Mouse (Mus musculus): ENCODE measurements at regions not wholly inside any gene's neighbourhood (a gene's known extent, or its start where the extent isn't known, plus 50 kb on each side); places are given as distances from the start of the nearest gene placed in this dataset.
A peak's percentile ranks its signal among the peaks of the same experiment; 100 is the strongest.

DNA sequence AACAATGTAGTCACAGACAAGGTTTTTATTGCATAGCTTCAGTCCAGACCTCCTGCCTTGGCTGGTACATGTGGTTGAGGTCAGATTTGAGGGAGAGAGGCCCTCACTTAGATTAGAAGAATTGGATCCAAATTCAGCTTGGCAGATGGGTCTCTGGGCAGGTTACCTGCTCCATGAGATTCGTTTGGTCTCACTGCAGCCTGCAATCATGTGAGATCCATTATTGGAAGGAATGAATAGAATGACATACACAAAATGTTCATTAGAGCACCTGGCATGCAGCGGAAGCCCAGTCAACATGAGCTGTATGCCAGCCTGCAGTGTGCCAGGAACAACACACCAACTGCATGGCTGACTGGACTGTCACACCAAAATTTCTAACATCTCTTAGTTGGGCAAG, 750.3 kb downstream of the Nedd1 start:
- Histone ChIP-seq H3K9ac (ENCODE audit: low read length) (no peak overlapping the region), H3K4me2 (ENCODE audit: low read length) (no peak overlapping the region), H3K27ac (ENCODE audit: low read depth) (no peak overlapping the region), H3K9me3 (ENCODE audit: control insufficient read depth, low read length) (no peaks in the 10 kb centered on the region), H3K4me1 (replicated peaks; ENCODE audit: control insufficient read depth, insufficient read depth, low read length) (no peaks in the 10 kb centered on the region), H3K36me3 (ENCODE audit: control insufficient read depth, insufficient read depth, low read length) (no peaks in the 10 kb centered on the region), H3K4me3 (ENCODE audit: low read depth, low read length) (no peak overlapping the region), H3K27me3 (replicated peaks; ENCODE audit: control insufficient read depth, insufficient read depth, low read length) (no peaks in the 10 kb centered on the region)
- 79% methylated on average over 2 of the region's 2 CpGs for whole genome bisulfite sequencing
- DNase-seq (ENCODE audit: low spot score) (no peak), ATAC-seq (replicated peaks; ENCODE audit: low FRiP score, low TSS enrichment, low read depth) (no peak)

DNA sequence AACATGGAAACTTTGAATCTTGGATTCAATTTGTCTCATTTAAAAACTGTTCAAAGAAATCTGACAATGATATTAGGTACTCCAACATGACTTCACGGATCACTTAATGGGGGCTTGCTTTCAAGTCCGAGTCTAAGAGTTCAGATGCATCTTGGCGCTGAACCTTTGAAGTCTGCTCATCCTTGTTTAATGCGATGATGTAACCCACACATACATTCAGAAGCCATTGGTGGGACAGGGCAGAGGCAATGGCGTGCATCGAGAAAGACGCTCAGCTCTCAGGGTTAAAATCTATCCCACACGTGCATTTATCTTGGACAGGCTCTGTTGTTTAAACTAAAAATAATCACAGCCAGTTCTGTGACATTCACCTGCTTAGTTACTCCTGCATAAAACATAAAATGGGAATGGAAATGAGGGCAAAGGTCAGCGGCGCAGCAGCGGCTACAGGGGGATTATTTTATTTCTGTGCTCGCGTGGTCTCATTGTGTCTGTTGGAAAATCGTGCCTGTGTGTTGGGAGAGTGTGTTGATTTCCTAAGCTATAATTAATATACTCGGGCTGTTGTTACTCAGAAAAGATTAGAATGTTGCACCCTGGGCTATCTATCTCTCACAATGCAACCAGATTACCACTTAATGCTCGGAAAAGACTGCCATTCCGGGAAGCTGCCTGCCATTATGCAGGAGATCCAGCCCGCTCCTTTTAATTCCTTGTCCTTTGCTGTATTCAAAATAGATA, 754.5 kb downstream of the Nedd1 start:
- 82% methylated on average over 18 of the region's 18 CpGs for WGBS
- Histone ChIP-seq H3K4me2 (ENCODE audit: low read length) (no peak overlapping the region), H3K27me3 (replicated peaks; ENCODE audit: control insufficient read depth, insufficient read depth, low read length) (no peaks in the 10 kb centered on the region), H3K4me3 (ENCODE audit: low read depth, low read length) (no peak overlapping the region), H3K9me3 (ENCODE audit: control insufficient read depth, low read length) (no peaks in the 10 kb centered on the region), H3K9ac (ENCODE audit: low read length) (no peak overlapping the region), H3K36me3 (ENCODE audit: control insufficient read depth, insufficient read depth, low read length) (no peaks in the 10 kb centered on the region), H3K4me1 (replicated peaks; ENCODE audit: control insufficient read depth, insufficient read depth, low read length) (no peaks in the 10 kb centered on the region), H3K27ac (ENCODE audit: low read depth) (no peak overlapping the region)
- DNase-seq (ENCODE audit: low spot score) (no peak), ATAC-seq (replicated peaks; ENCODE audit: low FRiP score, low TSS enrichment, low read depth) (no peak)

DNA sequence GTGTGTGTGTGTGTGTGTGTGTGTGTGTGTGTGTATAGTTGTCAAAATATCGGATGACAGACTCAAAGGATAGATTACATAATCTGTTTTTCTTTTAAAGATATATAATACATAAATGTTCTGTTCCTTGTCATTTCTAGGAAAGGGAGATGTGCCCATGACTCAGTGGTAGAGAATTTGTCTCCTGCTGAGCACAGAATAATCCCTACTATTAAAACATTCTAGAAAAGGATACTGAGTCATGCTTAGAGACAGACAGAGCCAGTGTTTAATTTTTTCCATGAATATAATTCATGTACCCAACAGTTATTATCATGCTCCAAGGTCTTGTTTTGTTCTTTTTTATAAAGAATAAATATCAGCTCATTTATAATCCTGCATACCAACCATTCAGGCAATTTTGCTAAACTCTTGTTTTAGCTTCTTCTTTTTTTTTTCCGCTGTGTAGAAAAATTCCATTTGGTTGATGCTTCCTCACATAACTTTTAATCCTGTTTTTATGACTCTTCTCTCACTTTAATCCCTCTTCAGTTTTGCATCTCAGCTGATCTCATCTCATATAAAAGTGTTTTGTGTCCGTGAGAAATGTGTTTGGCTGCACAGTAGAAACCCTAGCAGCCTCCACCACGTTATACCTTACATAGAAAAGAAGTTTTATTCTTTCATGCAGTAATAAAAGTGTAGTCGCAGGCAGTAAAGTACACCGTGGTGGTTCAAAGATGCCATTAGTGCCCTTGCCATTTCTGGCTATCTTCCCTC, 762.3 kb downstream of the Nedd1 start:
- Histone ChIP-seq H3K27me3 (replicated peaks; ENCODE audit: control insufficient read depth, insufficient read depth, low read length) (no peaks in the 10 kb centered on the region), H3K27ac (ENCODE audit: low read depth) (no peak overlapping the region), H3K9me3 (ENCODE audit: control insufficient read depth, low read length) (no peaks in the 10 kb centered on the region), H3K36me3 (ENCODE audit: control insufficient read depth, insufficient read depth, low read length) (no peaks in the 10 kb centered on the region), H3K4me1 (replicated peaks; ENCODE audit: control insufficient read depth, insufficient read depth, low read length) (no peaks in the 10 kb centered on the region), H3K4me3 (ENCODE audit: low read depth, low read length) (no peak overlapping the region), H3K9ac (ENCODE audit: low read length) (no peak overlapping the region), H3K4me2 (ENCODE audit: low read length) (no peak overlapping the region)
- DNase-seq (ENCODE audit: low spot score), result no peak
- ATAC-seq (replicated peaks; ENCODE audit: low FRiP score, low TSS enrichment, low read depth), result no peak
- 76% methylated on average over 6 of the region's 6 CpGs for WGBS

DNA sequence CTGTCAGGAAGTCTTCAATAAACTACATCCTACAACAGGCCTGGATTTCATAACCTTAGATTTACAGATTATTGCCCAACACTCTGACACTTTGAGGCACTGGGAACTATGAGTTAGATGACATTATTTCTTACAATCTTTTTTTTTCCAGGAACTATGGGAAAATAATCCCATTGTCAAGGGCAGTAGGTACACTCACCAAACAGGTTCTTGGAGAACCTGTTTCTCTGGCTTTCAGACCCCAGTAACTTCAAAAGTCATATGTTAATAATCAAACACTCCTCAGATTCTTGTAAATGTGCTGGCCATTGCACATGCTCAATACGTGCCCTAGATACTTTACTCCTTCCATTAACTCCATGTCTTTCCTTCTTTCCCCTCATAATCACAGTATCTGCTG, 769.1 kb downstream of the Nedd1 start:
- H3K4me2 ChIP-seq (ENCODE audit: low read length), result no peak overlapping the region
- no peak overlapping the region for H3K27ac ChIP-seq (ENCODE audit: low read depth)
- no peak overlapping the region for H3K9ac ChIP-seq (ENCODE audit: low read length)
- ATAC-seq (replicated peaks; ENCODE audit: low FRiP score, low TSS enrichment, low read depth) (peak; percentile 68), DNase-seq (ENCODE audit: low spot score) (no peak)
- H3K4me3 ChIP-seq (ENCODE audit: low read depth, low read length), result no peak overlapping the region
- no peaks in the 10 kb centered on the region for H3K4me1 ChIP-seq (replicated peaks; ENCODE audit: control insufficient read depth, insufficient read depth, low read length)
- no peaks in the 10 kb centered on the region for H3K9me3 ChIP-seq (ENCODE audit: control insufficient read depth, low read length)
- no peaks in the 10 kb centered on the region for H3K27me3 ChIP-seq (replicated peaks; ENCODE audit: control insufficient read depth, insufficient read depth, low read length)
- no peaks in the 10 kb centered on the region for H3K36me3 ChIP-seq (ENCODE audit: control insufficient read depth, insufficient read depth, low read length)
- whole genome bisulfite sequencing, result 69% methylated on average over 1 of the region's 1 CpGs

DNA sequence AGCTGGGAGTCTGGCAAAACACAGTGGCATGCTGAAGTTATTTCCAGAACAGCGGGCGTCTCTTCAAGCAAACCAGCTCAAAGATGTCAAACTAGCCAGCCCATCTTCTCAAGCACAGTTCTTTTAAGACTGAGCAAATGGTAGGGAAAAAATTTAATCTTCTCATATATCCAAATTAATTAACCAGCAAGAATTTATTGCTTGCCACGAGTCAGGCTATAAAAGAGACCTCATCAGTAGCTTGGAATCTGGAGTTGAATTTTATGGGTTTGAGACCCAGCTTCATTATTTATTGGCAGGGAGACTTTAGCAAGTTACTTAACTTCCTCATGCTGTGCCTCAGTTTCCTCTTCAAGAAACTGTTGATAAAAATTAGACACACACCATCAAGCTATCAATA, 742.5 kb upstream of the Tmpo start:
- 72% methylated on average over 3 of the region's 3 CpGs for WGBS
- Histone ChIP-seq H3K4me1 (replicated peaks; ENCODE audit: control insufficient read depth, insufficient read depth, low read length) (no peaks in the 10 kb centered on the region), H3K27me3 (replicated peaks; ENCODE audit: control insufficient read depth, insufficient read depth, low read length) (no peaks in the 10 kb centered on the region), H3K4me2 (ENCODE audit: low read length) (no peak overlapping the region), H3K36me3 (ENCODE audit: control insufficient read depth, insufficient read depth, low read length) (no peaks in the 10 kb centered on the region), H3K9me3 (ENCODE audit: control insufficient read depth, low read length) (no peaks in the 10 kb centered on the region), H3K9ac (ENCODE audit: low read length) (no peak overlapping the region), H3K27ac (ENCODE audit: low read depth) (no peak overlapping the region), H3K4me3 (ENCODE audit: low read depth, low read length) (no peak overlapping the region)
- no peak for ATAC-seq (replicated peaks; ENCODE audit: low FRiP score, low TSS enrichment, low read depth)
- no peak for DNase-seq (ENCODE audit: low spot score)

DNA sequence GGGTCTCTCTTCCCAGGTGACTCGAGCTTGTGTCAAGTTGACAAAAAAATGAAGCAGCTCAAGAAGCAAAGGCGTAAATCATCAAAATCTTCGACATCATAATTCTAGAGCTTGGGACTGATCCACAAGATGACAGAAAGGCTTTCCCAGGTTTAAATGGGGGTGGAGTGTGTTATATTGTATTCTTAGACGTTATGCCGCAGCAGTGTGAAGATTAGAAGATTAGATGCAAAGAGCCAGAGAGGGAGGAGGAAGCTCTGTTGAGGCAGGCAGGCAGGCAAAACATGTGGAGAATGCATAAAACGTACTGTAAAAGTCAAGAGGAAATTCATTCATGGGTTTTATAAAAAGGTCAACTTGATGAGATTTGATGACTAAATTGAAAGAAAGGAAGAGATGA, 708.7 kb upstream of the Tmpo start:
- no peak overlapping the region for H3K9ac ChIP-seq (ENCODE audit: low read length)
- WGBS, result 84% methylated on average over 6 of the region's 6 CpGs
- no peak for ATAC-seq (replicated peaks; ENCODE audit: low FRiP score, low TSS enrichment, low read depth)

DNA sequence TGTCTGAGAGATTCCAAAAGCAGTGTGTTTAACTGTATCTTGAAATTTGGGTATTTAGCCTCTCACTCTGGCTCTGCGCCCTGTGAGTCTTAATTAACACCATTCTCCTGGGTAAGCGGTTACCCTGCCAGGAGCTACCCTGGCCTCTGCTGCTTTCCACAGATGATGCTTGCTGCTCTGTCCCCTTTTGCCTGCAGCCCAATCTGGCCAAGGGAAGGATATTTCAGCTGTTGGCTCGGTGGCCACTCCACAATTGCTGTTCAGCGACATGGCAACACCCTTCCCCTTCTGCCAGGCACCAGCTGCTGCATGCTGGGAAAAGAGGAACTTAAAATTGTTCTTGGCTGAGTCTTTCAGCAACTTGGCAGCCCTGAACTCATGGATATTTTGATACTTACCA, 707.4 kb upstream of the Tmpo start:
- no peaks in the 10 kb centered on the region for H3K9me3 ChIP-seq (ENCODE audit: control insufficient read depth, low read length)
- WGBS, result 90% methylated on average over 4 of the region's 4 CpGs
- ATAC-seq (replicated peaks; ENCODE audit: low FRiP score, low TSS enrichment, low read depth), result no peak
- H3K4me3 ChIP-seq (ENCODE audit: low read depth, low read length), result no peak overlapping the region
- H3K9ac ChIP-seq (ENCODE audit: low read length), result no peak overlapping the region
- H3K27me3 ChIP-seq (replicated peaks; ENCODE audit: control insufficient read depth, insufficient read depth, low read length), result no peaks in the 10 kb centered on the region
- H3K4me2 ChIP-seq (ENCODE audit: low read length), result no peak overlapping the region
- no peak for DNase-seq (ENCODE audit: low spot score)
- H3K36me3 ChIP-seq (ENCODE audit: control insufficient read depth, insufficient read depth, low read length), result no peaks in the 10 kb centered on the region
- no peak overlapping the region for H3K27ac ChIP-seq (ENCODE audit: low read depth)
- H3K4me1 ChIP-seq (replicated peaks; ENCODE audit: control insufficient read depth, insufficient read depth, low read length), result no peaks in the 10 kb centered on the region

More for the DNA sequence above, 708.7 kb upstream of the Tmpo start:
- no peaks in the 10 kb centered on the region for H3K27me3 ChIP-seq (replicated peaks; ENCODE audit: control insufficient read depth, insufficient read depth, low read length)
- no peaks in the 10 kb centered on the region for H3K4me1 ChIP-seq (replicated peaks; ENCODE audit: control insufficient read depth, insufficient read depth, low read length)
- H3K36me3 ChIP-seq (ENCODE audit: control insufficient read depth, insufficient read depth, low read length), result no peaks in the 10 kb centered on the region
- H3K9me3 ChIP-seq (ENCODE audit: control insufficient read depth, low read length), result no peaks in the 10 kb centered on the region
- no peak overlapping the region for H3K4me2 ChIP-seq (ENCODE audit: low read length)
- H3K4me3 ChIP-seq (ENCODE audit: low read depth, low read length), result no peak overlapping the region
- DNase-seq (ENCODE audit: low spot score), result no peak
- H3K27ac ChIP-seq (ENCODE audit: low read depth), result no peak overlapping the region

DNA sequence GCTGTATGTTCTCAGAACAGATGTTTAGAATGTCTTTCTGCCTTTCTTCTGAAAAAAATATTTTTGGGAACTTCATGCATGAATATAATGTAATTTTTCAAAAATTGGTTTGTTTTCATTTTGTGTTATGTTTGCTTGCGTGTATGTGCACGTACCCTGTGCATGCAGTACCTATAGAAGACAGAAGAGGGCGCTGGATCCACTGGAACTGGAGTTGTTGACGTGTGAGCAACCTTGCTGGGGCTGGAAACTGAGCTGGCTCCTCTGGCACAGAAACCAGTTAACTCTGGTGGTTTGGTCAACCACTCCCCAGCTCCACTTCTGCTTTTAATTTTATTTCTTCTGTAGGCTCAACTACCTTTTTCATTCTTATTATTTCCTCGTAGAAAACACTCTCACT, 702.0 kb upstream of the Tmpo start:
- Histone ChIP-seq H3K4me1 (replicated peaks; ENCODE audit: control insufficient read depth, insufficient read depth, low read length) (no peaks in the 10 kb centered on the region), H3K4me2 (ENCODE audit: low read length) (no peak overlapping the region), H3K27ac (ENCODE audit: low read depth) (no peak overlapping the region), H3K9me3 (ENCODE audit: control insufficient read depth, low read length) (no peaks in the 10 kb centered on the region), H3K4me3 (ENCODE audit: low read depth, low read length) (no peak overlapping the region), H3K9ac (ENCODE audit: low read length) (no peak overlapping the region), H3K36me3 (ENCODE audit: control insufficient read depth, insufficient read depth, low read length) (no peaks in the 10 kb centered on the region), H3K27me3 (replicated peaks; ENCODE audit: control insufficient read depth, insufficient read depth, low read length) (no peaks in the 10 kb centered on the region)
- WGBS, result 64% methylated on average over 5 of the region's 5 CpGs
- DNase-seq (ENCODE audit: low spot score), result no peak
- no peak for ATAC-seq (replicated peaks; ENCODE audit: low FRiP score, low TSS enrichment, low read depth)

DNA sequence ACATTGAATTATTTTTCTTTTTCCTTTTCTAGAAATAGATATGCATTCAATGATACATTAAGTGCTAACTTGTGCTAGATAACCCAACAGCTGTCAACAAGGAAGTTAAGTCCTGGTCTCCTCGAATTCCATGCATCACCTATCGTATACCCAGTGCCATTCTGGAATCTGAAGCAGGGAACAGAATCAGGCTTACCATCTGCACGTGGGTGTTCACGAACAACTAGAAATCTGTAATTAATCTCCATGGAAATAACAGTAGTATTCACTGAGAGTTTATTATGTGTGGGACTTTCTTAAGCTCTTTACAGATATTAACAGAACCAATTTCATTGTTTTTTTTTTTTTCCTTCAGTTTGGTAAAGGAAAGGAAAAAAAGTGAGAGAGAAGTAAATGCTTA, 701.4 kb upstream of the Tmpo start:
- ATAC-seq (replicated peaks; ENCODE audit: low FRiP score, low TSS enrichment, low read depth) (no peak), DNase-seq (ENCODE audit: low spot score) (no peak)
- Histone ChIP-seq H3K4me3 (ENCODE audit: low read depth, low read length) (no peak overlapping the region), H3K4me2 (ENCODE audit: low read length) (no peak overlapping the region), H3K27me3 (replicated peaks; ENCODE audit: control insufficient read depth, insufficient read depth, low read length) (no peaks in the 10 kb centered on the region), H3K4me1 (replicated peaks; ENCODE audit: control insufficient read depth, insufficient read depth, low read length) (no peaks in the 10 kb centered on the region), H3K27ac (ENCODE audit: low read depth) (no peak overlapping the region), H3K36me3 (ENCODE audit: control insufficient read depth, insufficient read depth, low read length) (no peaks in the 10 kb centered on the region), H3K9ac (ENCODE audit: low read length) (no peak overlapping the region), H3K9me3 (ENCODE audit: control insufficient read depth, low read length) (no peaks in the 10 kb centered on the region)
- WGBS, result 79% methylated on average over 4 of the region's 4 CpGs
